Mouse (Mus musculus) kidney, embryonic 16.5 days (tissue): Measurements from ENCODE around the gene Fastkd1. TPM values are rescaled to one million over a fixed set of nuclear protein-coding genes. Genes with fewer than 3 reads are reported as not detected.

Experiments
- ATAC-seq: fragments of 200-750 bp; cut with Nextera tagmentation; 2 replicates; pipeline ENCODE4 v1.8.0; 2017; ENCODE audit warnings: moderate TSS enrichment; ENCODE audit not compliant: low FRiP score, low TSS enrichment
- H3K27ac ChIP-seq: fragments of 300-500 bp; sonication (generic); 2 replicates; pipeline ENCODE4 v1.5.1; 2014; ENCODE audit warnings: low read length
- H3K27me3 ChIP-seq: fragments of 300-500 bp; sonication (generic); 2 replicates; pipeline ENCODE4 v1.6.1; 2014; ENCODE audit warnings: low read length, control low read depth, mixed read lengths; ENCODE audit not compliant: insufficient read depth
- H3K36me3 ChIP-seq: fragments of 300-500 bp; sonication (generic); 2 replicates; pipeline ENCODE4 v1.6.1; 2014; ENCODE audit warnings: low read length, control low read depth, mixed read lengths; ENCODE audit not compliant: insufficient read depth
- H3K4me1 ChIP-seq: fragments of 300-500 bp; sonication (generic); 2 replicates; pipeline ENCODE4 v1.6.1; 2014; ENCODE audit warnings: low read length, control low read depth, mixed read lengths; ENCODE audit not compliant: insufficient read depth
- H3K4me2 ChIP-seq: fragments of 300-500 bp; sonication (generic); replicated peaks from 2 replicates; pipeline ENCODE4 v1.6.1; 2014; ENCODE audit warnings: low read depth, low read length
- H3K4me3 ChIP-seq: fragments of 300-500 bp; sonication (generic); 2 replicates; pipeline ENCODE4 v1.5.1; 2014; ENCODE audit warnings: mild to moderate bottlenecking, low read length
- H3K9ac ChIP-seq: fragments of 300-500 bp; sonication (generic); replicated peaks from 2 replicates; pipeline ENCODE4 v1.6.1; 2014; ENCODE audit warnings: low read length
- H3K9me3 ChIP-seq: fragments of 300-500 bp; sonication (generic); 2 replicates; pipeline ENCODE4 v1.6.1; 2016; ENCODE audit warnings: low read length, control low read depth
- WGBS: fragments of 180-500 bp; shearing (Covaris S2); extraction: QIAGEN DNeasy Blood & Tissue Kit; methylation state at CpG from one replicate; pipeline ENCODE4 v1.1.7; 2014; 5-methylcytosine and 5-hydroxymethylcytosine counted together
- polyA plus RNA-seq: library from polyadenylated mRNA; unstranded; fragments of >200 nt; fragmentation: Nextera tagmentation; extraction: Ambion mirVana; gene quantifications from 2 replicates; pipeline ENCODE4 v1.2.1, GENCODE M21; 2015

The Fastkd1 gene
- polyA plus RNA-seq, 1 experiment from 2014 or later, result 12.4 TPM

DNA sequence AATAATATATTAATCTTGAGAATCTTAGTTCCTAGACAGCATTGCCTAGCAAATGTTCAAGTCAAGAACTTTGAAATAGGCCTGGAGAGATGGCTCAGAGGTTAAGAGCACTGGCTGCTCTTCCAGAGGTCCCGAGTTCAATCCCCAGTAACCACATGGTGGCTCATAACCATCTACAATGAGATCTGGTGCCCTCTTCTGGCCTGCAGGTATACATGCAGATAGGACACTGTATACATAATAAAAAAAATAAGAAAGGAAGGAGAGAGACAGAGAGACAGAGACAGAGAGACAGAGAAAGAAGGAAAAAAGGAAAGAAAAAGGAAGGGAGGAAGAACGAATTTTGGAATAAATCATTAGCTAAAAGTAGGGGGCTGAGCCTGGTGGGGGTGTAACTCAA lies 36.6 kb downstream of the Fastkd1 start:
- 0 out of 2 replicates have a peak, but pooled peaks cover 4% of the 10 kb centered on the region for H3K4me1 ChIP-seq
- no peak overlapping the region for H3K4me2 ChIP-seq
- WGBS, result 56% methylated on average over 2 of the region's 2 CpGs
- no peaks in the 10 kb centered on the region for H3K9me3 ChIP-seq
- H3K27ac ChIP-seq, result no peak overlapping the region
- H3K9ac ChIP-seq, result no peak overlapping the region
- no peaks in the 10 kb centered on the region for H3K27me3 ChIP-seq
- no peaks in the 10 kb centered on the region for H3K36me3 ChIP-seq
- ATAC-seq, result no peak
- H3K4me3 ChIP-seq, result no peak overlapping the region

DNA sequence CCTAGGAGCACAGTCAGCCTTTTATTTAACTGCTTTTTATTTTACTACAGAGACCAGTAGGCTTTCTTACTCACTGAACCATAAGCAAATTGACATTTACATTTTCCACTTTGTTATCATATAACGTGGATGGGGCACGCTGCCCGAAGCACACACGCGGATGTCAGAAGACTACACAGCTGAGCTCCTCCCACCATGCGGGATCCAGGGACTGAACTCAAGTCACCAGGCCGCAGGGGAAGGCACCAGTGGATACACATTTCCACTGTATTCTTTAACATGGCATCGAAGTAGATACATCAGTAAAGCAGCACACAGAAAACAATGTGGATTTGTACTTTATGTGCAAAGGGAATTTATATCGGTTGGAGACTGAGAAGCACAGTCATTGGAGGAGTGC lies 38.0 kb downstream of the Fastkd1 start:
- no peaks in the 10 kb centered on the region for H3K27me3 ChIP-seq
- WGBS, result 91% methylated on average over 9 of the region's 9 CpGs
- H3K36me3 ChIP-seq, result no peaks in the 10 kb centered on the region
- no peak overlapping the region for H3K9ac ChIP-seq
- no peak overlapping the region for H3K4me2 ChIP-seq
- no peak for ATAC-seq
- no peak overlapping the region for H3K27ac ChIP-seq
- no peak overlapping the region for H3K4me3 ChIP-seq
- H3K9me3 ChIP-seq, result no peaks in the 10 kb centered on the region
- 0 out of 2 replicates have a peak, but pooled peaks cover 4% of the 10 kb centered on the region for H3K4me1 ChIP-seq

DNA sequence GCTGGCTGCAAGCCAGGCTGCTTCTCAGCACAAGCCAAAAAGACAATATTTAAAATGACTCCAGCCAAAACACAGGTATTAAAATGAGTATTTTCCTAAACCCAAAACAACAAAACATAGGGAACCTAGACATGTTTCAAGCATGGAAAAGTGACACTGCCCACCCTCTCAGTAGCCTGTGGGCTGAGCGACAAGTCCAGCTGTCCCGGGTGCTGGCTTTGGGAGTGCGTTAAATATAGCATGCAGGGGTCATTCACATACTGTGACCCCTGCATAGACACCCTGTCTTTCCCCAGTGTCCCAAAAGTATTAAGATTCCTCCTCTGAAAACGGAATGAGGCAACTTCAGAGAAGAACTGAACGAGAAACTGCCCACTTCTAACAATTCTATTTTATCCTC lies 39.6 kb downstream of the Fastkd1 start:
- Histone ChIP-seq H3K4me3 (no peak overlapping the region), H3K27me3 (no peaks in the 10 kb centered on the region), H3K4me1 (0 out of 2 replicates have a peak, but pooled peaks cover 4% of the 10 kb centered on the region), H3K9me3 (no peaks in the 10 kb centered on the region), H3K4me2 (no peak overlapping the region), H3K36me3 (no peaks in the 10 kb centered on the region), H3K9ac (no peak overlapping the region), H3K27ac (no peak overlapping the region)
- 60% methylated on average over 5 of the region's 5 CpGs for WGBS
- no peak for ATAC-seq

DNA sequence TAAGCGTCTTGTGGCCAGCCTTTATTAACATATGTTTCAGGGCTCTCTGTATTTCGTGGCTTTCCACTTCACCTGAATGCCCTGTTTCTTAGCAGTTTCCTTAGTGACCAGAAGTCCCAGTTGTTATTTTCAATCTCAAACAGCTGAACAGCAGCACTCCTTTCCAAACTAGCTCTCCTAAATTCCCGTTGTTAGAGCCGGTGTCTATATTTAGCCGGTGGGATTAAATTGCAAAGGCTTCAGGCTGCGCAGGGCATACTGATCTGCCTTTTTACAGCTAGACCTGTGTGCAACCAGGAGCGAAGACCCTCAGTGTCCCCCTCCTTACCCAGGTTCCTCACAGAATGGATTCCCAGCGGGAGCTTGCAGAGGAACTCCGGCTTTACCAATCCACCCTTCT lies 43.5 kb downstream of the Fastkd1 start, which contains the start of gene Klhl41:
Gene Klhl41, plus strand, starts transcription at position 268 of the 400 bp plus-strand sequence.
- no peak for ATAC-seq
- Histone ChIP-seq H3K4me2 (no peak within 1 kb of the TSS), H3K4me1 (no peaks in the 10 kb centered on the region), H3K36me3 (peaks cover 3% of the 10 kb centered on the region; the same call in 1 of the 2 replicates), H3K9ac (no peak within 1 kb of the TSS), H3K4me3 (no peak within 1 kb of the TSS), H3K27ac (no peak within 1 kb of the TSS), H3K27me3 (no peaks in the 10 kb centered on the region), H3K9me3 (no peaks in the 10 kb centered on the region)
- WGBS, result 76% methylated on average over 9 of the region's 9 CpGs

DNA sequence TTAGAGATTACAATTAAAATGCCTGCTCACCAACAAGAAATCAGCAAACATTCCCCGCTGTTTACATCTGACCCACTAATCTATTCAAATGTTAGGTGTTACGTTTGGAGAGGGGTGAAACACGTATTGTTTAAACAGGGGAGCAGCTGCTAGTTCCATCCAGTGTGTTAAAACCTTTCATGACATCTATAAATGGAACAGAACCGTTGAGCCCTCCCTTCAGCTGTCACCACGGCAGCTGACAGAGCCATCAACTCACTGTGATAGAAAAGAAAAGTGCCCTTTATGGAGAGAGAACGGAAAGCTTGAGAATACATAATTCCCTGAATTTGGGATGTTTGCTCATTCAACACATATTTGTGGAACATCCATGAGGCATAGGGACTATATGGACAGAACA lies 44.9 kb downstream of the Fastkd1 start:
- Histone ChIP-seq H3K4me3 (no peak overlapping the region), H3K27me3 (no peaks in the 10 kb centered on the region), H3K27ac (no peak overlapping the region), H3K4me2 (no peak overlapping the region), H3K36me3 (peaks cover 3% of the 10 kb centered on the region; the same call in 1 of the 2 replicates), H3K9me3 (no peaks in the 10 kb centered on the region), H3K4me1 (no peaks in the 10 kb centered on the region), H3K9ac (no peak overlapping the region)
- no peak for ATAC-seq
- 89% methylated on average over 6 of the region's 6 CpGs for WGBS

DNA sequence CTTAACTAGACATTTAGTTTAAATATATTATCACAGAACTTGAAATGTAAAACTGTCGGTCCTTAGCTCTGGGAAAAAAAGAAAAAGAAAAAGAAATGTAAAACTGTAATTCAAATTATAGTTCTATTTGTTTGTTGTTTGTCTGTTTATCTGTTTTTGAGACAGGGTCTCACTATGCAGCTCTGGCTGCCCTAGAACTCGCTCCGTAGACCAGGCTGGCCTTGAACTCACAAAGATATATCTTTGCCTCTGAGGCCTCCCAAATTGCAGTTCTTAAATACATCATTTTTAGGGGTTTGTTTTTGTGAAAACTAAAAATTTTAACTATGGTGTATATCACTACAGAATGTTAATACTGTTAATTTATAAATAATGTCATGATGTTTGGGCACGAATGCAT lies 45.7 kb downstream of the Fastkd1 start:
- no peak overlapping the region for H3K9ac ChIP-seq
- no peaks in the 10 kb centered on the region for H3K4me1 ChIP-seq
- 94% methylated on average over 4 of the region's 4 CpGs for WGBS
- no peak overlapping the region for H3K27ac ChIP-seq
- H3K9me3 ChIP-seq, result no peaks in the 10 kb centered on the region
- no peak overlapping the region for H3K4me2 ChIP-seq
- peaks cover 6% of the 10 kb centered on the region; the same call in 1 of the 2 replicates for H3K36me3 ChIP-seq
- ATAC-seq, result no peak
- H3K4me3 ChIP-seq, result no peak overlapping the region
- no peaks in the 10 kb centered on the region for H3K27me3 ChIP-seq

DNA sequence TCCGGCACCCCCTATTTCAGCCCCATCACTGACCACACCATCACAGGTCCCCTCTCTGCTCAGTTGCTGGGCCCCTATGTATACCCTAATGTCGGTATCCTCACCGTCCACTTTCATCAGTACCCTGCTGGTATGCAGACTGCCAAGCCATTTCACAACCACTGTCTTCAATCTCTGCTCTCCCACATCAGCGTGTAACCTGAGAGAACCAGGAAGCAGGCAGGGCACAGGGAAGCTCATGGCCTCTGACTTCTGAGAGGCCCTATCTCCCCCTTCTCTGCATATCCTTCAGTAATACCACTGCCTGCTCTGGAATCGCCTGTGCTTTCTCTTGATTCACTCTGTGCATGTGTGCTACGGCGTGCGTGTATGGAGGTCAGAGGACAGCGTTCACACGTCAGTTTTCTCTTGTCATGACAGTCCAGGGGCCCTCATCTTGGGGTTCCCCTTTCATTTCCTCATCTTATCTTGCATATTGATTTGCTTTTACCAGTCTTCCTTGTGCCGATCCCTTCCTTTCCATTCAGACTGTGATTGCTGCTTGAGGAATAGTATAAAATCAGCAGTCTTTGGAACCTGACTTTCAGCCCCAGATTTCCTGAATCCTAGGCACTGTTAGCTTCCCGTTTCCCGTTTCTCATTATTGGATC lies 49.4 kb downstream of the Fastkd1 start:
- WGBS, result 57% methylated on average over 13 of the region's 13 CpGs
- no peak overlapping the region for H3K27ac ChIP-seq
- no peaks in the 10 kb centered on the region for H3K27me3 ChIP-seq
- H3K4me3 ChIP-seq, result no peak overlapping the region
- H3K36me3 ChIP-seq, result peaks cover 8% of the 10 kb centered on the region; the same call in 1 of the 2 replicates
- no peaks in the 10 kb centered on the region for H3K9me3 ChIP-seq
- 0 out of 2 replicates have a peak, but pooled peaks have one; percentile 27 for ATAC-seq
- no peak overlapping the region for H3K9ac ChIP-seq
- no peaks in the 10 kb centered on the region for H3K4me1 ChIP-seq
- H3K4me2 ChIP-seq, result no peak overlapping the region

DNA sequence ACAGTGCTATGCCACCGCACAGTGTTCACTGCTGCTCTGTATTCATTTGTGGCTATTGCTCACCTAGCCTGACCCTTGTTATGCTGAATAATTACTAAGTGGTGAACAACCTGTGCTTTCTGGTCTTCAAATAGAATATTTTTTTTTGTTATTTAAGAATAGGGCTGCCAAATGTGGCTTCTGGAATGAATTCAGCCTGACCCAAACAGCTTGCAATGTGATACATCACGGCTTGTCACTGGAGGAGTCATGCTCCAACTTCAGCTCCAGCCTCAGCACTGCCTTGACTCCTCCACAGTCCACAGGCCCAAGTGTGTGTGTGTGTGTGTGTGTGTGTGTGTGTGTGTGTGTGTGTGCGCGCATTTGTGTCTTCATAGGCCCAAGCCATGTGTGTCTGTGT lies 54.0 kb downstream of the Fastkd1 start:
- peaks cover 19% of the 10 kb centered on the region for H3K36me3 ChIP-seq
- WGBS, result 89% methylated on average over 4 of the region's 4 CpGs
- no peak overlapping the region for H3K4me2 ChIP-seq
- no peak overlapping the region for H3K4me3 ChIP-seq
- no peak overlapping the region for H3K9ac ChIP-seq
- H3K4me1 ChIP-seq, result no peaks in the 10 kb centered on the region
- no peaks in the 10 kb centered on the region for H3K27me3 ChIP-seq
- H3K9me3 ChIP-seq, result no peaks in the 10 kb centered on the region
- no peak overlapping the region for H3K27ac ChIP-seq
- no peak for ATAC-seq

DNA sequence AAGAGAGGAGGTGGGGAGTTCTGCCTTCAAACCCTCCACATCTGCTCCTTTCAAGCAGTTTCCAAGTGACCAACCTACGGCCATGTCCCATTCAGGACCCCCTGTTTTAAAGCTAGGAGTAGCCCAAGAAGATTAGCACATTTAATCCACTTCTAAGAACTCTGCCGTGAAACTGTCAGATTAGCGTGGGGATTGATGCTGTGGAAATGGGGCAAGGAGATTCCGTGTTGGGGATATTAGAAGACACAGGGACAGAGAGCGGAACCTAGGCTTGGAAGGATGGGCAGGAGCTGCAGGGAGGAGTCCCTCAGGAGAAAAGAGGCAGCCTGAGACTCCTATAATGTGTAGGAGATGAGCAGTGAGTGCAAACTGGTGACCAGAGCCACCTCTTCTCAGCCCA lies 63.6 kb downstream of the Fastkd1 start:
- Histone ChIP-seq H3K4me2 (no peak overlapping the region), H3K27me3 (no peaks in the 10 kb centered on the region), H3K4me1 (peaks cover 8% of the 10 kb centered on the region), H3K36me3 (no peaks in the 10 kb centered on the region), H3K27ac (no peak overlapping the region), H3K4me3 (no peak overlapping the region), H3K9ac (no peak overlapping the region), H3K9me3 (no peaks in the 10 kb centered on the region)
- ATAC-seq, result no peak
- WGBS, result 91% methylated on average over 5 of the region's 5 CpGs

DNA sequence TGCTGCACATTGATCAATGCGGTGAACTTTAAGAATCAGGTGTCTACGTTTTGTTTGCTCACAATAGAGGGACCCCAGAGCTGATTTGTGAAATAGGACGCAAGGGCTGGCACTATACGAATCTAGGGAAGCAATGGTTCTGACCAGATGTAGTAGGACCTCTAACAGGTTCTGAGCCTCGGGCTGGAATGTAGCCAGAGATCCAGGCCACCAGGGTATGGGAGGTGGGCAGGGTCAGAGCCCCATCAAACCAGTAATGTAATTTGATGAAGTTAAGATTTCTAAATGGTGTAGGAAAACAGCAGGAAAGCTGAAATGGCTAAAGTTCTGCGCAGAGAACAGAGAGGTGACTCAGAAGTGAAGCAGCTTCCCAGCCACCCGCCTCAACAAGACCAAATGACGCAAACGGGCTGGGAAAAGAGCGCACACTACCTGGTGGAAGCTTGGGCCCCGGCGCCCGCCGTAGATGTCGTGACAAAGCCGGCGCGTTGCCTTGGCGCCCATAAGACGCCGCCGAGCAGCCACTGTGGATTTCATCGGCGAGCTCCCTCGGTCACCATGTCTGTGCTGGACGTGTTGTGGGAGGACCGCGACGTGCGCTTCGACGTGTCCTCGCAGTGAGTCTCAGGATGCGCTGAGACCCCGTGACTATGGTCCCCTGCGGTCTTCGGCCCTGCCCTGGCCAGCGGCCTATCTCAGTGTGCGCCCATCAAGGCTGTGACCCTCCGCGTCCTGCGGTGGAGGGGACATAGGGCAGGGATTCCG lies 66.4 kb downstream of the Fastkd1 start, which contains the start of gene Bbs5:
Gene Bbs5, plus strand, starts transcription at position 446 of the 765 bp plus-strand sequence.
- Histone ChIP-seq H3K27me3 (no peaks in the 10 kb centered on the region), H3K9ac (peak within 1 kb of the TSS; percentile 84), H3K9me3 (no peaks in the 10 kb centered on the region), H3K27ac (no peak within 1 kb of the TSS), H3K4me3 (peak within 1 kb of the TSS; percentile 92), H3K36me3 (no peaks in the 10 kb centered on the region), H3K4me1 (peaks cover 8% of the 10 kb centered on the region), H3K4me2 (peak within 1 kb of the TSS; percentile 64)
- WGBS, result 4% methylated on average over 43 of the region's 43 CpGs
- peak; percentile 92 for ATAC-seq
